Mouse (Mus musculus): ENCODE data around the gene Pax3. TPM values are rescaled to one million over a fixed set of nuclear protein-coding genes. Genes with fewer than 3 reads are reported as not detected.

Pax3 gene
- polyA plus RNA-seq, 1 experiment from 2014 or later = 0.55 TPM

DNA sequence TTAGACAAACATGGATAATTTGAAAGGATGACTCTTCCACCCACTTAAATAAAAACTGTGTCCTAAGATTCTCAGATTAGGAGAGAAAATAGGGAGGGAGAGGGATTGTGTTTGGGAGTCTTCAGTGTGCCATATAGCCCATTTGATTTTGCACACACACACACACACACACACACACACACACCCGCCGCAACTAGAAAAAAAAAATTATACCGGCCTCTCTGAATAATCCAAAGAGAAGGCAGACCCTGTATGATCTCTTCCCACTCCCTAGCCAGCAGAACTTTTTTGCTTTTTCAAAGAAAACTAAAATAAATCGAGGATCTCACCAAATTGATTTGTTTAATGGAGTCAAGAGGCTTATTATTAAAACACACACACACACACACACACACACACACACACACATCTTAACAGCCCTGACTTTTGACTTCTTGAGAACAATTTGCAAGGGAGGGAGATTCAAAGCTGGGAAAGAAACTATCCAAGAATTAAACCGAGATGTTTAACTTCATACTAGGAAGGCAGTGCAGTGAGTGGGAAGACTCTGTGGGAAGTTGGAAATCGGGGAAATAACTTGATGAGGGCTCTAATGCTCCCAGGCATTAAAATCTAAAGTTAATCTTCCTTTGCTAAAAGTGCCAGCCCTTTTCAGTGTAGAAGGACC, 2.4 kb downstream of the Pax3 start:
- H3K4me1 ChIP-seq (replicated peaks; ENCODE audit: control insufficient read depth, insufficient read depth, low read length) = peaks cover 2% of the 10 kb centered on the region; the same call in 1 of the 2 replicates
- DNase-seq (ENCODE audit: low spot score) (peak; percentile 22), ATAC-seq (replicated peaks; ENCODE audit: low FRiP score) (no peak)
- H3K36me3 ChIP-seq (ENCODE audit: control insufficient read depth, insufficient read depth, low read length) = no peaks in the 10 kb centered on the region
- 9% methylated on average over 6 of the region's 6 CpGs for WGBS
- no peak overlapping the region for H3K27ac ChIP-seq (ENCODE audit: low read depth, low read length)
- peaks cover 100% of the 10 kb centered on the region for H3K27me3 ChIP-seq (replicated peaks; ENCODE audit: control insufficient read depth, insufficient read depth, low read length)
- no peak overlapping the region for H3K4me3 ChIP-seq (ENCODE audit: low read depth, low read length)
- no peak overlapping the region for H3K4me2 ChIP-seq
- no peak overlapping the region for H3K9ac ChIP-seq (ENCODE audit: low read depth, low read length)
- no peaks in the 10 kb centered on the region for H3K9me3 ChIP-seq (ENCODE audit: control insufficient read depth, low read length)

DNA sequence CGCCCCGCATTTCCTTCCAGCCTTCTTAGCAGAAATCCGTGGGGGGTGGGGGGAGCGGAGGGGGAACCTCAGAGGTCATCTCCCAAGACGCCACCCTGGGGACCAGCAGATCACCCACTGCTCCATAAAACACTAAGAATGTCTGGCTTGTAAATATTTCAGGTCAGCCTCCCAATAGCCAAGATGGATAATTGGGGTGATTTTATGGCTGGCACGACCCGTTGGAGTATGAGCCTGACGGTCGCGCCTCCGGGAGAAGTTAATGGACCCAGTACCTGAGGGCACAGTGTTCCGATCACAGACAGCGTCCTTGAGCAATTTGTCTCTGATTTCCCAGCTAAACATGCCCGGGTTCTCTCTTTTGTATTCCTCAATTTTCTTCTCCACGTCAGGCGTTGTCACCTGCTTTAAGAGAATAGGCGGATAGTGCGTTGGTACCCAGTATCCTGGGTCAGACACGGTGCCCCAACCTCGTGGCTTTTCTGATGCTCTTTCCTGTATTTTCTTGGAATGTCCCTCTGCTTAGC, 3.4 kb downstream of the Pax3 start:
- Histone ChIP-seq H3K36me3 (ENCODE audit: control insufficient read depth, insufficient read depth, low read length) (no peaks in the 10 kb centered on the region), H3K9ac (ENCODE audit: low read depth, low read length) (no peak overlapping the region), H3K4me1 (replicated peaks; ENCODE audit: control insufficient read depth, insufficient read depth, low read length) (peaks cover 3% of the 10 kb centered on the region; the same call in 1 of the 2 replicates), H3K27ac (ENCODE audit: low read depth, low read length) (no peak overlapping the region), H3K4me2 (no peak overlapping the region), H3K4me3 (ENCODE audit: low read depth, low read length) (no peak overlapping the region), H3K9me3 (ENCODE audit: control insufficient read depth, low read length) (no peaks in the 10 kb centered on the region), H3K27me3 (replicated peaks; ENCODE audit: control insufficient read depth, insufficient read depth, low read length) (peaks cover 100% of the 10 kb centered on the region)
- DNase-seq (ENCODE audit: low spot score) = peak; percentile 31
- ATAC-seq (replicated peaks; ENCODE audit: low FRiP score) = no peak
- WGBS = 3% methylated on average over 20 of the region's 20 CpGs

DNA sequence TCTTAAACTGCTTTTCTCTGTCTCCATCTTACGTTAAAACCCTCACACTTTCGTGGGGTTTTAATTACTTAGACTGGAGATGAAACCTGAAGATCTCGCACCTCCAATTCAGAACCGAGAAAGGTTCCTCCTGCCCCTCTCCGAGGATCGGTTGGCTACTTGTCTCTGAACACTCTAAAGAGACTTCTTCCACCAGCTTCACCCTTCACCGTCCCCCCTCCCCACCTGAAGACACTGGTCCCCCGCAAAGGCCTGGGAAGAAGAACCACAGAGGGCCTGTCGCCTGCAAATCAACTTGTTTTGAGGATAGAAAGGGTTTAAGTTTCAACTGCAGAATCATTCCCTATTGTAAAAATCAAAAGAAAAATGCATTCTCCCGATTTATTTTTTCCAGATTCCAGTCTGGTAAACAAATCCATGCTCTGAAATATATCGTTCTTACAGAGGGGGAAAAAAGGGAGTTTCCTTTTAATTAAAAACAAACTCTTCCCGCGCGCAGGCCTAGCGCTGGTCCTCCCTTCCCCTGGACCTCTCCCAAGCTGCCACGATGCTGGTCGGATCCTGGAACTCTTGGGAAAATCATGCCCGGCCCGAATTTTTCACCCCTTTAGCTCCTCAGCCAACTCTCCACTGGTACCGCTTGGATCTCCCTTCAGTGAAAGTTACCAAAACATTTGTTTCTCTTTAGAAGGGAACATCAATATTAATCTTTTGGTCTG, 4.0 kb downstream of the Pax3 start:
- H3K4me2 ChIP-seq = no peak overlapping the region
- no peak overlapping the region for H3K9ac ChIP-seq (ENCODE audit: low read depth, low read length)
- ATAC-seq (replicated peaks; ENCODE audit: low FRiP score) = no peak
- peaks cover 3% of the 10 kb centered on the region; the same call in 1 of the 2 replicates for H3K4me1 ChIP-seq (replicated peaks; ENCODE audit: control insufficient read depth, insufficient read depth, low read length)
- no peak overlapping the region for H3K4me3 ChIP-seq (ENCODE audit: low read depth, low read length)
- H3K36me3 ChIP-seq (ENCODE audit: control insufficient read depth, insufficient read depth, low read length) = no peaks in the 10 kb centered on the region
- DNase-seq (ENCODE audit: low spot score) = peak; percentile 38
- WGBS = 1% methylated on average over 20 of the region's 20 CpGs
- H3K9me3 ChIP-seq (ENCODE audit: control insufficient read depth, low read length) = no peaks in the 10 kb centered on the region
- H3K27ac ChIP-seq (ENCODE audit: low read depth, low read length) = no peak overlapping the region
- peaks cover 100% of the 10 kb centered on the region for H3K27me3 ChIP-seq (replicated peaks; ENCODE audit: control insufficient read depth, insufficient read depth, low read length)

DNA sequence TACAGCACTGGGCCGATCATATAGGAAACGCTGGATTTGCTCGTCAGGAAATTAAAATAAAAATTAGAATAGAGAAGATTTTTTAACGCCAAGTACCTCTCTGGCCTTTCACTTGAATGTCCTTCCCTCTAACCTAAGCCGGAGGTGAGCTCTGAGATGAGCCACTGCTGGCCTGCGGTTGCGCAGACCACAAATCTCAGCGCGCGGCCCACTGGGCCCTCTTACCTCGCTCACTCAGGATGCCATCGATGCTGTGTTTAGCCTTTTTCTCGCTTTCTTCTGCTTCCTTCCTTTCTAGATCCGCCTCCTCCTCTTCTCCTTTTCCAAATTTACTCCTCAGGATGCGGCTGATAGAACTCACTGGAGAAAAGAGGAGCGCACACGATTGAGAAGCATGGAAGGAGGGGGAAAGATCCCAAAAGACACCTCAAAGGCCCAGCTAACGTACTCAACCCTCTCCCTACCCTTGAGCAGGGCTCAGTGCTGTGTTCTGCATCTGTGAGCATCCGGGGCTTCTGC, 4.7 kb downstream of the Pax3 start:
- Histone ChIP-seq H3K27me3 (replicated peaks; ENCODE audit: control insufficient read depth, insufficient read depth, low read length) (peaks cover 100% of the 10 kb centered on the region), H3K4me1 (replicated peaks; ENCODE audit: control insufficient read depth, insufficient read depth, low read length) (peaks cover 3% of the 10 kb centered on the region; the same call in 1 of the 2 replicates), H3K27ac (ENCODE audit: low read depth, low read length) (no peak overlapping the region), H3K9ac (ENCODE audit: low read depth, low read length) (no peak overlapping the region), H3K4me3 (ENCODE audit: low read depth, low read length) (no peak overlapping the region), H3K36me3 (ENCODE audit: control insufficient read depth, insufficient read depth, low read length) (no peaks in the 10 kb centered on the region), H3K9me3 (ENCODE audit: control insufficient read depth, low read length) (no peaks in the 10 kb centered on the region), H3K4me2 (no peak overlapping the region)
- 5% methylated on average over 19 of the region's 19 CpGs for WGBS
- no peak for ATAC-seq (replicated peaks; ENCODE audit: low FRiP score)
- DNase-seq (ENCODE audit: low spot score) = peak; percentile 29

DNA sequence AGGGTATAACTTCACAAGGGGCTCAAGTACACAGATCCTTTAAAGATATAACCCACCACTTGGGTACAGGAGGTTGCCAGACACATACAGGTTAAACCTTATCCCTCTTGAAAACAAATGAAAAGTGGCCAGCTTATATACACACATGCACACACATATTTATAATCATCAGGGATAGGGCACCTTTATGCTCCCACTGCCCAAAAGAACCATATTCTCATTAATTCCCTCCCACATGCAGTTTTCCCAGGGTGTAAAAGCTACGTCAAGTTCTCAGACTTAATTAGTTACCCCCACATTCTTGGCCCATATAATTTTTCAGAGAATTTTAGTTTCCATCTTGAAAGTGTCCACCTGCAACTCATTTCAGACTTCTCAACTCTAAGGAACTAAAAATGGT, 5.2 kb downstream of the Pax3 start:
- Histone ChIP-seq H3K27me3 (replicated peaks; ENCODE audit: control insufficient read depth, insufficient read depth, low read length) (peaks cover 100% of the 10 kb centered on the region), H3K36me3 (ENCODE audit: control insufficient read depth, insufficient read depth, low read length) (no peaks in the 10 kb centered on the region), H3K4me2 (no peak overlapping the region), H3K9ac (ENCODE audit: low read depth, low read length) (no peak overlapping the region), H3K4me3 (ENCODE audit: low read depth, low read length) (no peak overlapping the region), H3K27ac (ENCODE audit: low read depth, low read length) (no peak overlapping the region), H3K9me3 (ENCODE audit: control insufficient read depth, low read length) (no peaks in the 10 kb centered on the region), H3K4me1 (replicated peaks; ENCODE audit: control insufficient read depth, insufficient read depth, low read length) (peaks cover 3% of the 10 kb centered on the region; the same call in 1 of the 2 replicates)
- 39% methylated on average over 1 of the region's 1 CpGs for WGBS
- ATAC-seq (replicated peaks; ENCODE audit: low FRiP score) (no peak), DNase-seq (ENCODE audit: low spot score) (peak; percentile 26)

DNA sequence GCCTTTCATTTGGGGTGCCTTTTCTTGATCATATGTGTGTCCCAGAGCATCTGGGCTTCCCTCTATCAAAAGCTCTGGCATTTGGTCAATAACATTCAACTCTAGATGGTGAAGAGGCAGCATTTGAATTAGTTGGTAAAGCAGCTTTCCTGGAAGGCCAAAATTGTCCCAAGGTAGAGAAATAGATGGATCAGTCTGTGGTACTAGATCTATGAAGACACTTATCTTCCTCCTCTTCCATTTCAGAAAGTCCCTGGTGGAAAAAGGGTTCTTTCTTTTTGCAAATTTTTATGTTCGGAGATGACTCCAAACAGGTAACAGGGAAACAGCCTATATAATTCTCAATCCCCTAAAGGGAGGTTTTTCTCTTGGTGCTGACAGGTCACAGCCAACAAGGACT, 5.6 kb downstream of the Pax3 start:
- Histone ChIP-seq H3K4me3 (ENCODE audit: low read depth, low read length) (no peak overlapping the region), H3K27ac (ENCODE audit: low read depth, low read length) (no peak overlapping the region), H3K9ac (ENCODE audit: low read depth, low read length) (no peak overlapping the region), H3K4me2 (no peak overlapping the region), H3K36me3 (ENCODE audit: control insufficient read depth, insufficient read depth, low read length) (no peaks in the 10 kb centered on the region), H3K4me1 (replicated peaks; ENCODE audit: control insufficient read depth, insufficient read depth, low read length) (peaks cover 3% of the 10 kb centered on the region; the same call in 1 of the 2 replicates), H3K27me3 (replicated peaks; ENCODE audit: control insufficient read depth, insufficient read depth, low read length) (peaks cover 99% of the 10 kb centered on the region), H3K9me3 (ENCODE audit: control insufficient read depth, low read length) (no peaks in the 10 kb centered on the region)
- ATAC-seq (replicated peaks; ENCODE audit: low FRiP score) (no peak), DNase-seq (ENCODE audit: low spot score) (peak; percentile 29)
- WGBS = 46% methylated on average over 1 of the region's 1 CpGs

DNA sequence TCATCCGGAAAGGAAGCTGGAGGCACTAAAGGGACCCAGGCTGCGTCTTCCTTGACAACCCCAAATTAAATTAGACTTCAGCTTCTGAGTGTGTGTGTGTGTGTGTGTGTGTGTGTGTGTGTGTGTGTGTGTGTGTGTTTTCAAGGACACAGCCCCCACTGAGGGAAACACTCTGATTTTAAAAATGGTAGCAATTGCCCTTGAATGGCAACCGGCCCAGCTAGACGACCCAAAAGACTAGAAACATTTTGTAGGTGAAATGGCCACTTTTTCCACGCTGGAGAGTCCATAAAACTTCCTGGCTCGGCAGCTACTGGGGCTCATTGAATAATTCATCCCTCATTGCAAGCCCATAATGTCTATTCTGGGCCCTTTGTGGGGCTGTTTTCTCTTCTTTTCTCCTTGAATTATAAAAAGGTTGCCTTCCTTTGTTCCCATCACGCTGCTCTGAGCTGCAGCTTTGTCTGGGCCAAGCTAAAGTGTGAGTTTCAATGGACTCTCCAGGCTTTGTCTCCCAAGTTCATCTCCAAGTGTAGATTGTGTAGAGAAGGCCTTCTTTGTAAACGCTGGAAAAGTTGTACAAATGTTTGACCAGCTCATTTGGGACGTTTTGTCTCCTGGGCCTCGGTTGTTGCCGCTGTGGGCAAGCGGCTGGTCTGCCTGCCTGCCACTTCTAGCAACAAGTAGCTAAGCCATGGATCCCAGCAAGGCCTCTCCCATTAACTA, 6.4 kb downstream of the Pax3 start:
- Histone ChIP-seq H3K4me3 (ENCODE audit: low read depth, low read length) (no peak overlapping the region), H3K27ac (ENCODE audit: low read depth, low read length) (no peak overlapping the region), H3K27me3 (replicated peaks; ENCODE audit: control insufficient read depth, insufficient read depth, low read length) (peaks cover 99% of the 10 kb centered on the region), H3K9ac (ENCODE audit: low read depth, low read length) (no peak overlapping the region), H3K9me3 (ENCODE audit: control insufficient read depth, low read length) (no peaks in the 10 kb centered on the region), H3K36me3 (ENCODE audit: control insufficient read depth, insufficient read depth, low read length) (no peaks in the 10 kb centered on the region), H3K4me1 (replicated peaks; ENCODE audit: control insufficient read depth, insufficient read depth, low read length) (peaks cover 3% of the 10 kb centered on the region; the same call in 1 of the 2 replicates), H3K4me2 (no peak overlapping the region)
- ATAC-seq (replicated peaks; ENCODE audit: low FRiP score) (no peak), DNase-seq (ENCODE audit: low spot score) (peak; percentile 30)
- 5% methylated on average over 12 of the region's 12 CpGs for WGBS

DNA sequence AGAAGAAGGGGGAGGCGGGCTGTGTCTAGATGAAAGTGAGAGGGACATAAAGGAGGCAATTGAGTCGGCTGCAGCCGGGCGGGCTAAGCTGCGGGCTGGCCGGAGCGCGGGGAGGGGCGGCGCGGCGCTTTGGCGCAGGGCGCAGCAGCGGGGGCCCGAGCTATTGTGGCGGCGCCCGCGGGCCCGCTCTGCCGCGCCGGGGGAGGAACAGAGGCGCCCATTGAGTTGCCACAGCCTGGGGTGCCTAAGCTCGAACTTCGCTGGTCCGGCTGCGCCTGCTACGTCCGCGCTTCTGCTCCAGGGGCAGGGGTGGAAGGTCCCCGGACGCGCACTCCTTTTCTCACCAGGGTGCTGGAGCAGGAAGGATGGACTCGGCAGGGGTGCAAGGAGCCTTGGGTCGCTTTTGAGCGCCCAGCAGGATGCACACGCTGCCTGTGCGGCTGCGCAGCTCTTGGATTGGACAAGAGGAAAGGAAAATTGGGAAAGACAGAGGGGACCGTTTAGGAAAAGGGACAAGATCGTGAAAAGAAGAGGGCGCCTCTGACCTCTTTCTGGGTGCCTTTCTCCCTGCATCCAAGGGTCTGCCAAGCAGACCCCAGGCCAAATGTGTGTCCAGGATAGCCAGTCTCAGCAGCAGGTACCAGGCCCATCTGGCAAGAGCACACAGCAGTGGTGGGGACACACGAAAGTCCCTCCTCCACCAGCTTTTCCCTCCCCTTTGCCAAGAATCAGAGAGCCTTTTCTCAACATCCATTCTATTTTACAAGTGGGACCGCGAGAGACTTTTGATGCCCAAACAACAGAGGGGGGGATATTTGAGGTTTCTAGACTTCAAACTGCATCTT, 7.2 kb downstream of the Pax3 start:
- Histone ChIP-seq H3K4me2 (peak overlapping the region; percentile 39), H3K36me3 (ENCODE audit: control insufficient read depth, insufficient read depth, low read length) (no peaks in the 10 kb centered on the region), H3K27me3 (replicated peaks; ENCODE audit: control insufficient read depth, insufficient read depth, low read length) (peaks cover 99% of the 10 kb centered on the region), H3K4me3 (ENCODE audit: low read depth, low read length) (no peak overlapping the region), H3K9me3 (ENCODE audit: control insufficient read depth, low read length) (no peaks in the 10 kb centered on the region), H3K9ac (ENCODE audit: low read depth, low read length) (no peak overlapping the region), H3K27ac (ENCODE audit: low read depth, low read length) (no peak overlapping the region), H3K4me1 (replicated peaks; ENCODE audit: control insufficient read depth, insufficient read depth, low read length) (peaks cover 3% of the 10 kb centered on the region; the same call in 1 of the 2 replicates)
- ATAC-seq (replicated peaks; ENCODE audit: low FRiP score) (no peak), DNase-seq (ENCODE audit: low spot score) (peak; percentile 32)
- under 1% methylated on average over 45 of the region's 47 CpGs for WGBS
